Mouse (Mus musculus) C3H10T1/2 (cell line): ENCODE data around the gene Zfp865. TPM values are rescaled to one million over a fixed set of nuclear protein-coding genes. Genes with fewer than 3 reads are reported as not detected.

ENCODE experiments used
- polyA plus RNA-seq, 2 experiments: library from polyadenylated mRNA; unstranded; fragments of >200 nt; fragmentation: generic; extraction: Trizol; gene quantifications; one replicate each; pipeline ENCODE4 v1.2.1; 2012; ENCODE audit warnings: missing spikeins in 2 of 2

Gene Zfp865
- polyA plus RNA-seq = 10 to 100 TPM in 1 of 2 experiments, 1 to 10 TPM in 1; 6.3 to 24.5 TPM

GRCm38 (mm10) chr7:5020000-5020681 is at the start of gene Zfp865, which contains the start of gene Ccdc106:
Gene Zfp865, plus strand, starts transcription at chr7:5020376.
Gene Ccdc106, plus strand, starts transcription at chr7:5020553.

GRCm38 (mm10) chr7:4971068-4971467 is 49.1 kb upstream of the Zfp865 start, which contains the start of gene Sbk3:
Gene Sbk3, minus strand, starts transcription at chr7:4971168.

GRCm38 (mm10) chr7:4996003-4996895 is 23.9 kb upstream of the Zfp865 start, which contains the start of gene Zfp579:
Gene Zfp579, minus strand, starts transcription at chr7:4996158.

GRCm38 (mm10) chr7:5014251-5015117 is 5.7 kb upstream of the Zfp865 start, which contains the start of the genes Zfp524 and Fiz1:
Gene Zfp524, plus strand, starts transcription at chr7:5014415.
Gene Fiz1, minus strand, starts transcription at chr7:5014697.

GRCm38 (mm10) chr7:5015118-5016001 is 4.8 kb upstream of the Zfp865 start, which contains the start of gene Gm44973:
Gene Gm44973, plus strand, starts transcription at chr7:5015496.

GRCm38 (mm10) chr7:5033818-5034217 is 13.6 kb downstream of the Zfp865 start, which contains the start of gene 4632433K11Rik:
Gene 4632433K11Rik, plus strand, starts transcription at chr7:5034118.

GRCm38 (mm10) chr7:5038109-5038732 is 18.0 kb downstream of the Zfp865 start, which contains the start of gene Zfp784:
Gene Zfp784, minus strand, starts transcription at chr7:5038446.

GRCm38 (mm10) chr7:5051193-5052192 is 31.3 kb downstream of the Zfp865 start, which contains the start of gene Zfp580:
Gene Zfp580, plus strand, starts transcription at chr7:5051538.

GRCm38 (mm10) chr7:5061774-5062359 is 41.7 kb downstream of the Zfp865 start, which contains the start of gene U2af2:
Gene U2af2, plus strand, starts transcription at chr7:5062143.

GRCm38 (mm10) chr7:5080010-5080751 is 60.0 kb downstream of the Zfp865 start, which contains the start of gene Epn1:
Gene Epn1, plus strand, starts transcription at chr7:5080235.

Other genes with a start within 250 kb of the Zfp865 start
- gene Fam71e2, start 249.1 kb upstream of the Zfp865 start, polyA plus RNA-seq = not detected
- gene Il11, start 237.5 kb upstream of the Zfp865 start, polyA plus RNA-seq = under 1 TPM; 0.66 to 0.91 TPM
- gene Tmem190, start 237.4 kb upstream of the Zfp865 start, polyA plus RNA-seq = 1 to 10 TPM in 1 of 2 experiments, under 1 TPM in 1; 0.61 to 1.1 TPM
- gene Tmem238, start 230.7 kb upstream of the Zfp865 start, polyA plus RNA-seq = 10 to 100 TPM in 1 of 2 experiments, 1 to 10 TPM in 1; 9.5 to 53.2 TPM
- gene Rpl28, start 227.5 kb upstream of the Zfp865 start, polyA plus RNA-seq = over 10,000 TPM in 1 of 2 experiments, 1,000 to 10,000 TPM in 1; 4,560 to 11,128 TPM
- gene Ube2s, start 207.8 kb upstream of the Zfp865 start, polyA plus RNA-seq = 100 to 1,000 TPM; 315 to 381 TPM
- gene Shisa7, start 175.7 kb upstream of the Zfp865 start, polyA plus RNA-seq = not detected
- gene Isoc2b, start 150.1 kb upstream of the Zfp865 start, polyA plus RNA-seq = under 1 TPM; 0.18 to 0.59 TPM
- 1 to 10 TPM; 1.5 to 3.4 TPM for gene Isoc2a, start 143.2 kb upstream of the Zfp865 start, polyA plus RNA-seq
- gene Gm36210, start 113.9 kb upstream of the Zfp865 start, polyA plus RNA-seq = under 1 TPM in 1 of 2 experiments, not detected in 1; 0.19 TPM
- 10 to 100 TPM in 1 of 2 experiments, 1 to 10 TPM in 1; 8.1 to 11.7 TPM for gene Zfp628, start 105.2 kb upstream of the Zfp865 start, polyA plus RNA-seq
- gene Nat14, start 98.3 kb upstream of the Zfp865 start, polyA plus RNA-seq = 1 to 10 TPM in 1 of 2 experiments, under 1 TPM in 1; 0.78 to 6.7 TPM
- 10 to 100 TPM in 1 of 2 experiments, 1 to 10 TPM in 1; 4.7 to 87.9 TPM for gene Ssc5d, start 94.6 kb upstream of the Zfp865 start, polyA plus RNA-seq
- under 1 TPM; 0.01 to 0.13 TPM for gene Sbk2, start 56.0 kb upstream of the Zfp865 start, polyA plus RNA-seq
- under 1 TPM; 0.01 to 0.13 TPM for gene Sbk3, start 49.2 kb upstream of the Zfp865 start, polyA plus RNA-seq
- gene Zfp579, start 24.2 kb upstream of the Zfp865 start, polyA plus RNA-seq = 10 to 100 TPM in 1 of 2 experiments, 1 to 10 TPM in 1; 7.9 to 20.1 TPM
- gene Zfp524, start 6.0 kb upstream of the Zfp865 start, polyA plus RNA-seq = 10 to 100 TPM; 24.7 to 30.2 TPM
- 10 to 100 TPM; 22.6 to 29.6 TPM for gene Fiz1, start 5.7 kb upstream of the Zfp865 start, polyA plus RNA-seq
- gene Gm44973, start 4.9 kb upstream of the Zfp865 start, polyA plus RNA-seq = under 1 TPM; 0.14 to 0.17 TPM
- gene Ccdc106, start 177 bp downstream of the Zfp865 start, polyA plus RNA-seq = under 1 TPM; 0.12 to 0.55 TPM
- not detected for gene 4632433K11Rik, start 13.7 kb downstream of the Zfp865 start, polyA plus RNA-seq
- gene Zfp784, start 18.1 kb downstream of the Zfp865 start, polyA plus RNA-seq = 1 to 10 TPM; 1.7 to 8.9 TPM
- 10 to 100 TPM; 26.8 to 46.2 TPM for gene Zfp580, start 31.2 kb downstream of the Zfp865 start, polyA plus RNA-seq
- 100 to 1,000 TPM; 166 to 202 TPM for gene U2af2, start 41.8 kb downstream of the Zfp865 start, polyA plus RNA-seq
- gene Epn1, start 59.9 kb downstream of the Zfp865 start, polyA plus RNA-seq = 100 to 1,000 TPM; 130 to 144 TPM
- gene Rfpl4, start 96.6 kb downstream of the Zfp865 start, polyA plus RNA-seq = under 1 TPM in 1 of 2 experiments, not detected in 1; 0.06 TPM
- under 1 TPM in 1 of 2 experiments, not detected in 1; 0.05 TPM for gene Rasl2-9, start 105.6 kb downstream of the Zfp865 start, polyA plus RNA-seq
- not detected for gene Vmn1r55, start 129.3 kb downstream of the Zfp865 start, polyA plus RNA-seq
- gene Vmn1r56, start 176.4 kb downstream of the Zfp865 start, polyA plus RNA-seq = not detected
- gene Vmn1r57, start 198.1 kb downstream of the Zfp865 start, polyA plus RNA-seq = not detected